Mouse (Mus musculus): Measurements from ENCODE around the gene Recql.
A peak's percentile ranks its signal among the peaks of the same experiment; 100 is the strongest.
"Not testable (repeated sequence)": the region's sequence is repeated elsewhere in the genome, so short reads cannot be mapped to it uniquely, and the experiment has no call there.

Recql gene

GRCm38 (mm10) chr6:142365742-142366472 is 21.0 kb downstream of the Recql start:
- DNase-seq (ENCODE audit: low read depth) = no peak

GRCm38 (mm10) chr6:142363019-142363576 is 23.8 kb downstream of the Recql start:
- DNase-seq (ENCODE audit: low read depth) = no peak

- DNase-seq (ENCODE audit: low read depth) = no peak
These were observed 24.9 kb downstream of the Recql start for GRCm38 (mm10) chr6:142362036-142362435.

GRCm38 (mm10) chr6:142357106-142357505 is 29.8 kb downstream of the Recql start:
- no peak for DNase-seq (ENCODE audit: low read depth)

- not testable (repeated sequence) for DNase-seq (ENCODE audit: low read depth)
These were observed 34.8 kb downstream of the Recql start for GRCm38 (mm10) chr6:142352099-142352498.

GRCm38 (mm10) chr6:142347431-142348385 is 39.2 kb downstream of the Recql start:
- no peak for DNase-seq (ENCODE audit: low read depth)

GRCm38 (mm10) chr6:142346181-142347110 is 40.4 kb downstream of the Recql start:
- peak; percentile 9 for DNase-seq (ENCODE audit: low read depth)

- peak; percentile 62 for DNase-seq (ENCODE audit: low read depth)
These were observed 41.3 kb downstream of the Recql start, which contains the start of gene Pyroxd1 for GRCm38 (mm10) chr6:142345440-142346038. Pyroxd1 (plus strand) TSS chr6:142345654.

GRCm38 (mm10) chr6:142343561-142343960 is 43.3 kb downstream of the Recql start:
- peak; percentile 37 for DNase-seq (ENCODE audit: low read depth)

- DNase-seq (ENCODE audit: low read depth) = no peak
These were observed 47.3 kb downstream of the Recql start for GRCm38 (mm10) chr6:142339576-142339975.

GRCm38 (mm10) chr6:142338961-142339360 is 47.9 kb downstream of the Recql start:
- DNase-seq (ENCODE audit: low read depth) = no peak

GRCm38 (mm10) chr6:142329201-142329600 is 57.7 kb downstream of the Recql start:
- no peak for DNase-seq (ENCODE audit: low read depth)

GRCm38 (mm10) chr6:142326598-142326997 is 60.3 kb downstream of the Recql start:
- no peak for DNase-seq (ENCODE audit: low read depth)

- no peak for DNase-seq (ENCODE audit: low read depth)
These were observed 64.0 kb downstream of the Recql start, which contains the start of gene Slco1a5 for GRCm38 (mm10) chr6:142322881-142323280. Slco1a5 (minus strand) TSS chr6:142322981.

GRCm38 (mm10) chr6:142317106-142317505 is 69.8 kb downstream of the Recql start:
- no peak for DNase-seq (ENCODE audit: low read depth)

GRCm38 (mm10) chr6:142314285-142314684 is 72.6 kb downstream of the Recql start:
- DNase-seq (ENCODE audit: low read depth) = no peak

- DNase-seq (ENCODE audit: low read depth) = no peak
These were observed 81.8 kb downstream of the Recql start for GRCm38 (mm10) chr6:142305076-142305475.

Data from c-Kit-positive CD71-negative TER-119-negative erythroid progenitor cells, embryonic 14.5 days (primary cell).